Mouse (Mus musculus): ENCODE measurements around the gene G530012D18Rik. TPM values are rescaled to one million over a fixed set of nuclear protein-coding genes. Genes with fewer than 3 reads are reported as not detected.

G530012D18Rik gene
- polyA plus RNA-seq (2012; rRNA removed; ENCODE audit: low replicate concordance), result not detected in 2 replicates

DNA sequence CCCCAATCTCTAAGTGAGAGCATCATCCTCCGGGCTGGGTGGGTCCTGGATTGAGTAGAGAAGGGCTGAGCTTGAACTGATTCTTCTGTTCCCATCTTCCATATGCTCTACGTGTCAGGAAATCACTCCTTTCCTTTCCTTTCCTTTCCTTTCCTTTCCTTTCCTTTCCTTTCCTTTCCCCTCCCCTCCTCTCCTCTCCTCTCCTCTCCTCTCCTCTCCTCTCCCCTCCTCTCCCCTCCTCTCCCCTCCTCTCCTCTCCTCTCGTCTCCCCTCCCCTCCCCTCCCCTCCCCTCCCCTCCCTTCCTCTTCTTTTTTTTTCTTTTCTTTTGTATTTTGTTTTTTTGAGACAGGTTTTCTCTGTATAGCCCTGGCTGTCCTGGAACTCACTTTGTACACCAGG lies at the start of gene G530012D18Rik:
Gene G530012D18Rik, plus strand, starts transcription at position 301 of the 400 bp plus-strand sequence.

DNA sequence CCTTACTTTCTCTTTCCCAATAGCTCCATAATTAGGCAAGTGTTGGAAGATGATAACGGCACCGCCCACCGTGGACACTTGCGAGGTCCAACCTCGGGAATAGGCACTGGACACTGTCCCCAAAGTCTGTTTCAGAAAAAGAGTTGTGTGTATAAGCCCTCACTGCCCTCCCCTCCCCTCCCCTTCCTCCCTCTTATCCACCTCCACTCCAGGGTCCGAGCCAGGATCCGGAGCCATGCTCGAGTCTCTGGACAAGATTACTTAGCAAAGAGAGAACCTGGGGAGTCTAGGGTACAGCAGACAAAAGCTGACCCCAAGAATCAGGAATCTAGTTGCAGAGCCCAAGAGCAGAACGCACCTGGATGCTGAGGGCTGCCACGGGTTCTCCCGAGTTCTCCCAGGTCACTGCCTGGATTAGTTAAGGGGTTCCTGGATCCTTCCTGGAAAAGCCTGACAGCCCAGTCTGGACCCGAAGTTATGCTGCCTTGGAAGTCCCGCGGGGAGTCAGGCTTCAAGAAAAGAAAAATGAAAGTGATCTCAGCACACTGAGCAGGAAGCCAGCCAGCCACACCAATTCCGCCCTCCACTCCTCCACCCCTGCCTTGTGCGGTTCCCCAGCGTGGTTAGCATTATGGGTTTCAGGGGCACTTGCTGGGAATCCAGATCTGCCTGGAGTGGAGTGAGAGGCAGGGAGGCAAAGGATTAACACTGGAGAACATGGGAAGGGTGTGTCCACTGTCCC lies 23.0 kb downstream of the G530012D18Rik start, which contains the start of gene Sp110:
Gene Sp110, minus strand, starts transcription at position 547 of the 742 bp plus-strand sequence.

DNA sequence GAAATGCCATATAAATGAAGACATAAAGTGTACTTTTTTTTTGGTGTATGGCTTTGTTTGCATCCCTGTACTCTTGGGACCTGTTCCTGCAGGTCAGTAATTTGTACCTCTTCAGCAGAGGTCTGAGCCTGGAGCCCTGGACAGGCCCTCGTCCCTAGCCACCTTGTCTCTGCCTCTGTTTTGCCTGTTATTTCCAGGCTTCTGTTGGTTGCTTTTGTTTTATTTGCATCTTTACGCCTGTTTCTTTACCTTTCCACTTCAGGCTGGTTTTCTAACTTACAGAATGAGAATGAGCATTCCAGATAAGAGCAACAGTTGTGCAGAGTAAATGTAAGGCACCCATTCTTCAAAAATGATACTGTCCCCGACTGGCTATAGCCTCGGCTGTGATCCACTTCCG lies 24.6 kb downstream of the G530012D18Rik start, which contains the start of gene Sp140:
Gene Sp140, plus strand, starts transcription at position 301 of the 400 bp plus-strand sequence.

Other genes starting within 250 kb of the G530012D18Rik start
- gene Sp110, start 23.1 kb downstream of the G530012D18Rik start, polyA plus RNA-seq (2012; rRNA removed; ENCODE audit: low replicate concordance), result 36.4 and 42.6 TPM in 2 replicates
- gene Sp140, start 24.7 kb downstream of the G530012D18Rik start, polyA plus RNA-seq (2012; rRNA removed; ENCODE audit: low replicate concordance), result 15.1 and 23.4 TPM in 2 replicates
- gene Sp100, start 74.3 kb downstream of the G530012D18Rik start, polyA plus RNA-seq (2012; rRNA removed; ENCODE audit: low replicate concordance), result 23.4 and 40.6 TPM in 2 replicates
- gene A630001G21Rik, start 203.0 kb downstream of the G530012D18Rik start, polyA plus RNA-seq (2012; rRNA removed; ENCODE audit: low replicate concordance), result 7.2 and 7.8 TPM in 2 replicates
- gene Cab39, start 217.8 kb downstream of the G530012D18Rik start, polyA plus RNA-seq (2012; rRNA removed; ENCODE audit: low replicate concordance), result 33.0 and 39.4 TPM in 2 replicates

Measured in mammary gland, adult 2 months (tissue).